Mouse (Mus musculus) testis, adult 2 months (tissue): Measurements from ENCODE around the gene Atp6v0a1.

ENCODE experiments used
- CTCF ChIP-seq: fragments of 200-500 bp; IDR thresholded peaks from 2 replicates; pipeline ENCODE4 v1.5.1; 2012; ENCODE audit warnings: low read depth, mild to moderate bottlenecking, inconsistent platforms, low read length, moderate library complexity; ENCODE audit not compliant: control insufficient read depth, insufficient read depth, insufficient replicate concordance
- POLR2A ChIP-seq: fragments of 200-500 bp; IDR thresholded peaks from 2 replicates; pipeline ENCODE4 v1.6.1; 2012; ENCODE audit warnings: low read depth, mild to moderate bottlenecking, inconsistent platforms, low read length, moderate library complexity; ENCODE audit not compliant: control insufficient read depth

DNA sequence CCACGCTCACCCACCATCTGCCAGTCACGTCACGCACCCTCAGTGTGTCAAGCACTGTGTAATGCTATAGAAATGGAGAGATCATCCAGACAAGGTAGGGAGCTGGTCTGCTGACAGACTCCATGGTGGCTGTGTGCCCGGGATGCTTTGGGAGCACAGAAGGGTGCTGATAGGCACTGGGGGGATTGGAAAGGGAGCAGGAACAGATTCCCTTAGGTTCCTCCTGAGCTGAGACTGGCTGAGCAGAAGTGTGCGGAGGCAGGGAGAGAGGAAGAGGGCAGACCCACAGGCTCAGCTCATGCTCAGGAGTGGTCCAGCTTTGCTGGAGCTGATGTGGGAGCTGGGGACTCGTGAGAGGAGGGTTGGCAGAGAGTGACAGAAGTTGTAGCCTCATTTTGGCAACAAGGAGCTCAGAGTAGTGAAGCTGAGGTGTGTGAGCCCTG is 41.8 kb downstream of the Atp6v0a1 start:
- TF ChIP-seq CTCF = no peak
- TF ChIP-seq POLR2A = no peak
